Comparison of ENCODE assay signal across 19 mouse cellular contexts in genomic region chr14:23682758-23683157, GRCm38 (mm10).
DNase-seq lines count a peak whose midpoint lies in the region; ATAC-seq lines count a peak whose summit lies in the region.
"Had no signal": no experiment of that assay in that cellular context is flagged by ENCODE, and none has a peak within 500 bp of the region (broad histone marks: within the 10 kb centered on the region; RNA-seq: fewer than 3 reads in every experiment).

No protein-coding gene starts in this region.

- H3K9me3 ChIP-seq in heart, embryonic 12.5 days (replicated peaks) = 0 out of 2 replicates have a peak, but pooled peaks cover 2% of the 10 kb centered on the region
- H3K9me3 ChIP-seq in heart, embryonic 14.5 days (ENCODE audit: control insufficient read depth, low read length) = 0 out of 2 replicates have a peak, but pooled peaks cover 3% of the 10 kb centered on the region
- H3K9me3 ChIP-seq in midbrain, embryonic 11.5 days (ENCODE audit: control insufficient read depth, low read length) = no peaks in the 10 kb centered on the region
- H3K9me3 ChIP-seq: embryonic facial prominence, embryonic 13.5 days; forebrain, embryonic 12.5 days; hindbrain, embryonic 15.5 days had no signal

- no peak overlapping the region for H3K4me3 ChIP-seq in heart, embryonic 12.5 days
- no peak overlapping the region for H3K4me3 ChIP-seq in heart, embryonic 14.5 days (ENCODE audit: control insufficient read depth in 1 of 2, insufficient read depth in 1 of 2, low read depth in 1 of 2, low read length in 2 of 2)
- H3K4me3 ChIP-seq in midbrain, embryonic 11.5 days (ENCODE audit: low read depth, low read length) = no peak overlapping the region
- H3K4me3 ChIP-seq: embryonic facial prominence, embryonic 13.5 days; forebrain, embryonic 12.5 days; hindbrain, embryonic 15.5 days had no signal

- WGBS in heart, embryonic 12.5 days = 21% methylated on average over 4 of the region's 4 CpGs
- WGBS in heart, embryonic 14.5 days = 5% methylated on average over 4 of the region's 4 CpGs
- 88% methylated on average over 4 of the region's 4 CpGs for WGBS in midbrain, embryonic 11.5 days

- ATAC-seq in heart, embryonic 12.5 days (ENCODE audit: insufficient number of reproducible peaks, low FRiP score) = no peak; the same call in 1 of the 2 replicates
- ATAC-seq in heart, embryonic 14.5 days (ENCODE audit: insufficient number of reproducible peaks, insufficient read depth, low FRiP score, low read depth) = peak; percentile 78
- no peak for ATAC-seq in midbrain, embryonic 11.5 days (ENCODE audit: low FRiP score)
- ATAC-seq in granulocyte monocyte progenitor cell, adult 5-6 weeks (replicated peaks; ENCODE audit: poor library complexity, severe bottlenecking) = no peak
- ATAC-seq: forebrain, postnatal 0 days; intestine, postnatal 0 days had no signal

- DNase-seq in heart, adult 18-20 months = peak; percentile 32 to 51
- peak; percentile 36 to 37 for DNase-seq in heart, adult 9 months (ENCODE audit: low spot score in 2 of 2)
- DNase-seq in heart, postnatal 10 days = peak; percentile 66 to 72
- no peak for DNase-seq in midbrain, embryonic 11.5 days (ENCODE audit: low spot score, missing footprints)
- no peak for DNase-seq in adrenal gland, adult (ENCODE audit: inconsistent age in 2 of 2, low spot score in 1 of 2)
- DNase-seq: adrenal gland, postnatal 14 days; cerebellum, adult 11-12 months; cerebellum, adult 9-10 months; cerebellum, postnatal 25 days; forebrain, postnatal 0 days; gastrocnemius, postnatal 14 days; kidney, adult 8-10 months had no signal

- intact Hi-C loops in heart, postnatal 10 days (cut with DNase I) = loop anchor here (5.0 kb wide), 1 partner anchor 325 kb away; no protein-coding TSS in a partner anchor

- H3K27me3 ChIP-seq in heart, embryonic 12.5 days (replicated peaks) = peaks cover 83% of the 10 kb centered on the region
- peaks cover 86% of the 10 kb centered on the region for H3K27me3 ChIP-seq in heart, embryonic 14.5 days (ENCODE audit: control insufficient read depth, insufficient read depth, low read length)
- H3K27me3 ChIP-seq in midbrain, embryonic 11.5 days (ENCODE audit: control insufficient read depth, insufficient read depth, low read length) = no peaks in the 10 kb centered on the region
- H3K27me3 ChIP-seq: embryonic facial prominence, embryonic 13.5 days; forebrain, embryonic 12.5 days; hindbrain, embryonic 15.5 days had no signal

- no peaks in the 10 kb centered on the region for H3K36me3 ChIP-seq in heart, embryonic 12.5 days
- no peaks in the 10 kb centered on the region for H3K36me3 ChIP-seq in heart, embryonic 14.5 days (ENCODE audit: control insufficient read depth, insufficient read depth, low read length)
- no peaks in the 10 kb centered on the region for H3K36me3 ChIP-seq in midbrain, embryonic 11.5 days (ENCODE audit: control insufficient read depth, insufficient read depth, low read length)
- H3K36me3 ChIP-seq: embryonic facial prominence, embryonic 13.5 days; forebrain, embryonic 12.5 days; hindbrain, embryonic 15.5 days had no signal

- H3K4me1 ChIP-seq in heart, embryonic 12.5 days (replicated peaks) = peaks cover 7% of the 10 kb centered on the region; the same call in 1 of the 2 replicates
- peaks cover 0 to 8% of the 10 kb centered on the region in 2 experiments; a peak in 1 of 4 replicates for H3K4me1 ChIP-seq in heart, embryonic 14.5 days (ENCODE audit: control insufficient read depth in 2 of 2, insufficient read depth in 2 of 2, low read length in 2 of 2)
- H3K4me1 ChIP-seq in midbrain, embryonic 11.5 days (ENCODE audit: control insufficient read depth, insufficient read depth, low read length) = no peaks in the 10 kb centered on the region
- H3K4me1 ChIP-seq: embryonic facial prominence, embryonic 13.5 days; forebrain, embryonic 12.5 days; hindbrain, embryonic 15.5 days had no signal

- no peak overlapping the region for H3K27ac ChIP-seq in heart, embryonic 12.5 days (ENCODE audit: poor library complexity, severe bottlenecking)
- H3K27ac ChIP-seq in heart, embryonic 14.5 days (replicated peaks in 1 of 2; ENCODE audit: control insufficient read depth in 1 of 2, insufficient read depth in 1 of 2, low read depth in 2 of 2, low read length in 2 of 2) = no peak overlapping the region
- no peak overlapping the region for H3K27ac ChIP-seq in midbrain, embryonic 11.5 days (ENCODE audit: low read depth, low read length)
- H3K27ac ChIP-seq: embryonic facial prominence, embryonic 13.5 days; forebrain, embryonic 12.5 days; hindbrain, embryonic 15.5 days had no signal

- no peak overlapping the region for H3K9ac ChIP-seq in heart, embryonic 12.5 days
- H3K9ac ChIP-seq in heart, embryonic 14.5 days (ENCODE audit: low read length) = no peak overlapping the region
- H3K9ac ChIP-seq in midbrain, embryonic 11.5 days (ENCODE audit: low read length) = no peak overlapping the region
- H3K9ac ChIP-seq: embryonic facial prominence, embryonic 13.5 days; forebrain, embryonic 12.5 days; forebrain, postnatal 0 days; hindbrain, embryonic 15.5 days had no signal

- no peak overlapping the region for H3K4me2 ChIP-seq in heart, embryonic 12.5 days
- no peak overlapping the region for H3K4me2 ChIP-seq in heart, embryonic 14.5 days (ENCODE audit: low read length)
- no peak overlapping the region for H3K4me2 ChIP-seq in midbrain, embryonic 11.5 days
- H3K4me2 ChIP-seq: embryonic facial prominence, embryonic 13.5 days; forebrain, embryonic 12.5 days; hindbrain, embryonic 15.5 days had no signal

Comparison
In these comparisons a context has a peak if more than half of its experiments do, and no peak if none do; other contexts are left out.
1. DNase-seq: peak in heart, adult 18-20 months (2 of 2), heart, adult 9 months (2 of 2) and heart, postnatal 10 days (2 of 2); none in midbrain, embryonic 11.5 days (single experiment) and adrenal gland, adult (0 of 2).